Mouse (Mus musculus) ES-E14 (cell line): ENCODE results near the gene Samm50.

Experiments used
- CHD2 ChIP-seq: IDR thresholded peaks from 2 replicates; pipeline ENCODE4 v1.6.1; 2014; ENCODE audit warnings: mild to moderate bottlenecking, low read depth, low read length, inconsistent platforms
- MAFK ChIP-seq: IDR thresholded peaks from 2 replicates; pipeline ENCODE4 v1.6.1; 2014; ENCODE audit warnings: mild to moderate bottlenecking, low read depth, low read length, inconsistent platforms; ENCODE audit not compliant: insufficient read depth
- ZC3H11A ChIP-seq: IDR thresholded peaks from 2 replicates; pipeline ENCODE4 v1.6.1; 2012; ENCODE audit warnings: low read depth, mild to moderate bottlenecking, inconsistent platforms, low read length, borderline replicate concordance
- ZNF384 ChIP-seq: IDR thresholded peaks from 2 replicates; pipeline ENCODE4 v1.6.1; 2012; ENCODE audit warnings: low read depth, low read length, inconsistent platforms

GRCm38 (mm10) chr15:84215273-84215672, 23.2 kb downstream of the Samm50 start:
- no peak for TF ChIP-seq CHD2
- TF ChIP-seq MAFK = no peak
- no peak for TF ChIP-seq ZNF384
- TF ChIP-seq ZC3H11A = no peak
